Mouse (Mus musculus): ENCODE data around the gene Pkd1l2.

Gene Pkd1l2

GRCm38 (mm10) chr8:116975066-116975465, 107.2 kb downstream of the Pkd1l2 start:
- DNase-seq (ENCODE audit: low read depth, low spot score): no peak

DNA sequence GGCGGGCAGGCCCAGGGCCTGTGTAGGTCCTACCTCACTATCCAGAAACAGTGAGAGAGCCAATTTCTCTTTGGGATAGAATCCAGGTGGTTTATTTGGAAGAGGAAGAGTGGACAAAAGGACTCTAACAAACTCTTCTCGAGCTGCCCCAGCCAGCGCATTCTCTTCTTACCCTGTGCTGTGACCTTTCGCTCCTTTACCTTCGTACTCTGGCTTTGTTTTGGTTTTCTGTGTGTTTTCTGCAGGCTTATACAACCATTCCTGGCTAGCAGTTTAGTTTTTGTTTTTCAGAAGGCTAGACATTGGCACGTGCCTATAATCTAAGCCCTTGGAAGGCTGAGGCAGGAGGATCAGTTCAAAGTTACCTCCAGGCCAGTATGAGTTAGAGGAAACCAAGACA, 112.7 kb downstream of the Pkd1l2 start:
- no peak for DNase-seq (ENCODE audit: low read depth, low spot score)

GRCm38 (mm10) chr8:116954415-116954814, 127.8 kb downstream of the Pkd1l2 start:
- no peak for DNase-seq (ENCODE audit: low read depth, low spot score)

GRCm38 (mm10) chr8:116952428-116952827, 129.8 kb downstream of the Pkd1l2 start:
- DNase-seq (ENCODE audit: low read depth, low spot score): no peak

DNA sequence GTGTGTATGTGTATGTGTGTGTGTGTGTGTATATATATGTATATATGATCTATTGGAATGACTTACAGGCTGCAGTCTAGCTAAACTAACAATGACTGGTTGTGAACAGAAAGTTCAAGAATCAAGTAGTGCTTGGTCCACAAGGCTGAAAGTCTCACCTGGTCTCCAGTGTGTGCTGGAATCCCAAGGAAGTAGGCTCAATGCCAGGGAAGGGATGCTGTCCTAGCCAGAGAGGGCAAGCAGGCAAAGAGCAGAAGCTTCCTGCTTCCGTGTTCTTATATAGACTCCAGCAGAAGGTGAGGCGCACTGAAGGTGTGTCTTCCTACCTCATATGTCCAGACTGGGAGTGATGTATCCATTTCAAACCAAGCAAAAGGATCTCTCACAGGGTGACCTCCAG, 130.5 kb downstream of the Pkd1l2 start:
- no peak for DNase-seq (ENCODE audit: low read depth, low spot score)

DNA sequence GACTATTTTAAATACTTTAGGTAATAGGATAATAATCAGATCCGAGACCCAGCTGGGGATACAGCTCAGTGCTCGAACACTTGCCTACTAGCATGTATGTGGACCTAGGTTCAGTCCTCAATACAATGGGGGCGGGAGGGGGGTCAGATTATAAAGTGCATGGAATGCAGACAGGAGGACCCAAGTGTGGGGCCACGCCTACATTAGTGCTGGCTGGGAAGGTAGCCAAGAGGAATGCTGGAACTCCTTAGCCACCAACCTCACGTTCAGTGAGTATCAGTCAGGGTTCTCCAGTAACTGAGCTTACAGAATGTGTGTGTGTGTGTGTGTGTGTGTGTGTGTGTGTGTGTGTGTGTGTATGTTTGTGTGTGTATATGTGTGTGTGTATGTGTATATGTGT, 130.9 kb downstream of the Pkd1l2 start:
- no peak for DNase-seq (ENCODE audit: low read depth, low spot score)

GRCm38 (mm10) chr8:116947589-116947988, 134.7 kb downstream of the Pkd1l2 start:
- DNase-seq (ENCODE audit: low read depth, low spot score): no peak

DNA sequence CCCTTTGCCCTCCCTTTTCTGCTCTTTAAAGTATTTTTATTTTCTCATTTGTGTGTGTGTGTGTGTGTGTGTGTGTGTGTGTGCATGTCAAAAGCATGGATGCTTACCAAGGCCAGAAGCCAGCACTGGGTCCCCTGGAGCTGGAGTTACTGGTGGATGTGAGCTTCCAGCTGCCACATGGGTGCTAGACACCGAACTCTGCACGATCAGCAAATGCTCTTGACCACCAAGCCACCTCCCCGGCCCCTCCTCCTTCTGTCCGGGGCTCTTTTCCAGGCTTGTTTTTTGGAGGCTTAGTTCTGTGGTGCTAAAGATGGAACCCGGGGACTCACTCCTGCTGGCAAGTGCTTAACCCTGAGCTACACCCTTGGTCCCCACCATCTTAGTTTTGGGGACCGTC, 135.4 kb downstream of the Pkd1l2 start:
- DNase-seq (ENCODE audit: low read depth, low spot score): no peak

- DNase-seq (ENCODE audit: low read depth, low spot score): no peak
Observed at GRCm38 (mm10) chr8:116946268-116946838, 135.9 kb downstream of the Pkd1l2 start.

Data from forelimb bud, embryonic 11.5 days (tissue).